Mouse (Mus musculus): Measurements from ENCODE around the gene Suclg2.

- no peak for TF ChIP-seq POLR2A (IDR thresholded peaks at IDR 0.05; ENCODE audit: borderline replicate concordance, extremely low read depth, low read depth, low read length)
- TF ChIP-seq CTCF (IDR thresholded peaks at IDR 0.05; ENCODE audit: insufficient read depth, low read length), result no peak
Measured at GRCm38 (mm10) chr6:95545296-95545695, 173.3 kb downstream of the Suclg2 start.
